Mouse (Mus musculus) central nervous system, embryonic 14 days (tissue): Measurements from ENCODE around the gene Olfr328. TPM values are rescaled to one million over a fixed set of nuclear protein-coding genes. Genes with fewer than 3 reads are reported as not detected.

ENCODE experiments used
- polyA plus RNA-seq: library from polyadenylated mRNA; depleted of rRNA; stranded (reverse); fragments of >200 nt; gene quantifications from 2 replicates; pipeline ENCODE4 v1.2.3, GENCODE M21; 2012; rRNA removed

Gene Olfr328
- polyA plus RNA-seq, result 0.02 and 0.03 TPM in 2 replicates

GRCm38 (mm10) chr11:58555536-58555935 lies at the start of gene Olfr328:
Gene Olfr328, minus strand, starts transcription at chr11:58555636.

GRCm38 (mm10) chr11:58594814-58595213 lies 39.4 kb upstream of the Olfr328 start, which contains the start of gene Olfr324:
Gene Olfr324, plus strand, starts transcription at chr11:58595114.

GRCm38 (mm10) chr11:58577430-58577829 lies 22.0 kb upstream of the Olfr328 start, which contains the start of gene Olfr325:
Gene Olfr325, plus strand, starts transcription at chr11:58577730.

GRCm38 (mm10) chr11:58570405-58570804 lies 15.0 kb upstream of the Olfr328 start, which contains the start of gene Olfr224:
Gene Olfr224, minus strand, starts transcription at chr11:58570553.

GRCm38 (mm10) chr11:58546322-58546721 lies 9.1 kb downstream of the Olfr328 start, which contains the start of gene Olfr329-ps:
Gene Olfr329-ps, minus strand, starts transcription at chr11:58546422.

GRCm38 (mm10) chr11:58534736-58535135 lies 20.7 kb downstream of the Olfr328 start, which contains the start of gene Olfr330:
Gene Olfr330, minus strand, starts transcription at chr11:58534836.

GRCm38 (mm10) chr11:58502472-58502871 lies 53.0 kb downstream of the Olfr328 start, which contains the start of gene Olfr331:
Gene Olfr331, minus strand, starts transcription at chr11:58502572.

Other genes with a start within 250 kb of the Olfr328 start
- gene Zfp692, start 248.6 kb downstream of the Olfr328 start, polyA plus RNA-seq, result 62.8 and 69.6 TPM in 2 replicates
- 35.2 and 38.3 TPM in 2 replicates for gene Zfp672, start 225.3 kb downstream of the Olfr328 start, polyA plus RNA-seq
- 38.0 and 39.2 TPM in 2 replicates for gene Sh3bp5l, start 224.9 kb downstream of the Olfr328 start, polyA plus RNA-seq
- gene Lypd8, start 176.6 kb downstream of the Olfr328 start, polyA plus RNA-seq, result 0.11 and 0.13 TPM in 2 replicates
- not detected in 2 replicates for gene 1810065E05Rik, start 134.5 kb downstream of the Olfr328 start, polyA plus RNA-seq
- not detected in 2 replicates for gene Gm12253, start 123.1 kb downstream of the Olfr328 start, polyA plus RNA-seq
- gene Lypd9, start 102.7 kb downstream of the Olfr328 start, polyA plus RNA-seq, result not detected in 2 replicates
- not detected in 2 replicates for gene Olfr30, start 93.4 kb downstream of the Olfr328 start, polyA plus RNA-seq
- gene Olfr332, start 63.1 kb downstream of the Olfr328 start, polyA plus RNA-seq, result not detected in 2 replicates
- not detected in 2 replicates for gene Olfr331, start 53.1 kb downstream of the Olfr328 start, polyA plus RNA-seq
- not detected in 2 replicates for gene Olfr330, start 20.8 kb downstream of the Olfr328 start, polyA plus RNA-seq
- not detected in 2 replicates for gene Olfr329-ps, start 9.2 kb downstream of the Olfr328 start, polyA plus RNA-seq
- 0.06 and 0.08 TPM in 2 replicates for gene Olfr224, start 14.9 kb upstream of the Olfr328 start, polyA plus RNA-seq
- not detected in 2 replicates for gene Olfr325, start 22.1 kb upstream of the Olfr328 start, polyA plus RNA-seq
- 0.03 and 0.05 TPM in 2 replicates for gene Olfr324, start 39.5 kb upstream of the Olfr328 start, polyA plus RNA-seq
- not detected in 2 replicates for gene 2210407C18Rik, start 60.4 kb upstream of the Olfr328 start, polyA plus RNA-seq
- gene Olfr323, start 74.9 kb upstream of the Olfr328 start, polyA plus RNA-seq, result not detected in 2 replicates
- gene Trim58, start 84.8 kb upstream of the Olfr328 start, polyA plus RNA-seq, result 0.11 TPM in 1 of 2 replicates, not detected in the other
- 0.01 TPM in 1 of 2 replicates, not detected in the other for gene Olfr322, start 103.1 kb upstream of the Olfr328 start, polyA plus RNA-seq
- gene Olfr320, start 125.5 kb upstream of the Olfr328 start, polyA plus RNA-seq, result not detected in 2 replicates
- gene Olfr319, start 143.5 kb upstream of the Olfr328 start, polyA plus RNA-seq, result not detected in 2 replicates
- not detected in 2 replicates for gene Olfr318, start 168.4 kb upstream of the Olfr328 start, polyA plus RNA-seq
- gene Olfr317, start 183.6 kb upstream of the Olfr328 start, polyA plus RNA-seq, result 0.16 and 0.28 TPM in 2 replicates
- not detected in 2 replicates for gene Olfr316, start 197.1 kb upstream of the Olfr328 start, polyA plus RNA-seq
- not detected in 2 replicates for gene Olfr315, start 217.6 kb upstream of the Olfr328 start, polyA plus RNA-seq
- not detected in 2 replicates for gene Olfr314, start 227.3 kb upstream of the Olfr328 start, polyA plus RNA-seq
- 2.4 and 3.0 TPM in 2 replicates for gene Fam183b, start 246.3 kb upstream of the Olfr328 start, polyA plus RNA-seq